Mouse (Mus musculus) telencephalon, adult 2 months (tissue): ENCODE measurements around the gene Nox3.
A peak's percentile ranks its signal among the peaks of the same experiment; 100 is the strongest.

Source experiments
- DNase-seq: peaks from one replicate; pipeline ENCODE4 v3.0.0-alpha.2; 2011; ENCODE audit warnings: low read depth, low spot score

Gene Nox3

DNA sequence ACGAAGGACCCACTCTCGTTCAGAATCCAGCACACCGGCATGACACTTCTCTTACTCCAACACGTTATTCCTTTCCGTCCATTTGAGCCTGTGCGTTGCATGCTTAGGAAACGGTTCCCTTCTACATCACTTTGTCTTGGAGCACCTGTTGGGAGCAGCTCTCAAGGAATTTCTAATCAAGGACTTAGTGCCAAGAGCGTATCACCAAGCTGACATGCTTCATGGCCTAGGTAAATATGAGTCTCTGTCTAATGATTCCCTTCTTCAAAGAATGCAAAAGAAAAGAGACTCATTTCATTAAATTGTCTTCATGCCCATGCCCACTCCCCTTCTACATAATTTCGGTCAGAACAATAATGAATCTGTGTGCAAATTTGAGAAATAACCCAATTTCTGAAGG, at the start of gene Nox3:
Gene Nox3 (minus strand): TSS at position 101 of the 400 bp plus-strand sequence.
- no peak for DNase-seq

- DNase-seq: no peak
Observed at GRCm38 (mm10) chr17:3744402-3744801, 48.3 kb upstream of the Nox3 start.

DNA sequence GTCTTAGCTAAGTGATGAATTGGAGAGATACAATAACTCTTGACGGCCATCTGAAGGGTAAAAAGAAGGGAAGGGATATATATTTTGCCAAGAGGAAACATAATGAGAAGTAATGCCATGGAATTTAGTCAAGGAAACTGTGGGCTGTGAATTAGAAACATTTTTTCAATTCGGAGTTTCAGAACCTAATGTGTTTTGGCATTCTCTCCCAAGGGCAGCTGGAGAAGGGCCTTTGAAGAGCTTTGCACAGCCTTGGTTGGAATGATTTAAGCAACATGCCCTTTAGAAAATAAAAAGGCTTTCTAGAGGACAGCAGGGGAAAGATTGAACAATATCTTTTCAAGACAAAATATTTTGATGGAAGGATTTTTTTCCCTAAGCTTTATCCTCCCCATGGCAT, 40.9 kb upstream of the Nox3 start:
- peak; percentile 13 for DNase-seq

DNA sequence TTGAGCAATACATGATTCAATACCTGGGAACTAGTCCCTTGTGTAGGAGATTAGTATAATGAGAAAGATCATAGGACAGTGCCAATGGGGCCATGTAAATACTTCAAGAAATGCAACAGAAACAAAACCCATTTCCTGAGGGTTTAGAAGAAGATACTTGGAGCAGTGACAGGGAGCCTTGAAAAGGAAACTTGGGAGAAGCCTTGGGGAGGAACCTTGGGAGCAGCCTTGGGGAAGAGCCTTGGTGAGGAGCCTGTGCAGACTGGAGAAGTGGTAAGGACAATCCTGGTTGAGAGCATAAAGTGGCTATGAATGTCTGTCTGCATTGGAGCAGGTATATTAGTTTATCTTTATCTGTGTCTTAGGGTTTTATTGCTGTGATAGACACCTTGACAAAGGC, 38.2 kb upstream of the Nox3 start:
- DNase-seq: no peak

GRCm38 (mm10) chr17:3705350-3705930, 9.4 kb upstream of the Nox3 start:
- no peak for DNase-seq

DNA sequence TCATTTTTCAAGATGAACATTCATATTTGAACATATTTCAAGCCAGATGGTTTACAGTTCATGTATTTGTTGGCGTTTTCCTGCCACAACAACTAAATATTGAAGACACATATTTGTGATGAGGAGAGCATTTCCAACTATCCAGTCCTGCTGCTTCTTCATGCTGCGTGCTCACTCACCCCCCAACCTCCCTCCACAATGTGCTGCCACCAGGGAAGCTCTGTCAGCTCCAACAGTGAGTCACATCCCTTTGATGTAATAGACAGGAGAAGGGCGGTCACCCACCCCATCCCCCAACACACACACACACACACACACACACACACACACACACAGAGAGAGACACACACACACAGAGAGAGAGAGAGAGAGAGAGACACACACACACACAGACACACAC, 6.3 kb upstream of the Nox3 start:
- DNase-seq: no peak

DNA sequence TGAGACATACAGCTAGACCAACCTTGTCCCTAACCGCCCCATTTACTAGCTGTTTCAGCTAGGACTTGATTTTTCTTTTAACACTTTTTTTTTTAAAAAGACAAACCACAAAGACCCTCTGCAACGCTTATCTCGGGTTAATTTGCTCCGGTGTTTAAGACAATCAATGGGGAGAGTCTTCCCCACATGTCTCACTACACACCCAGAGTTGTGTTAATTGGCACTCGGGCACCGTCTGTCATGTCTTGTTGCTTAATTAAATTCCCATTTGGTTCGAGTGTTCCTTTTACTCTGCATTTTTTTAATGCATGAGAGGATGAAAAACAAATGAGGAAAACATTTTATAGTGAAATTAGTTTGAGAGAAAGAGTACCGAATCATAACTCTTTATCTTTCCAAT, 3.2 kb downstream of the Nox3 start:
- DNase-seq: no peak

GRCm38 (mm10) chr17:3690499-3691258, 5.4 kb downstream of the Nox3 start:
- no peak for DNase-seq

DNA sequence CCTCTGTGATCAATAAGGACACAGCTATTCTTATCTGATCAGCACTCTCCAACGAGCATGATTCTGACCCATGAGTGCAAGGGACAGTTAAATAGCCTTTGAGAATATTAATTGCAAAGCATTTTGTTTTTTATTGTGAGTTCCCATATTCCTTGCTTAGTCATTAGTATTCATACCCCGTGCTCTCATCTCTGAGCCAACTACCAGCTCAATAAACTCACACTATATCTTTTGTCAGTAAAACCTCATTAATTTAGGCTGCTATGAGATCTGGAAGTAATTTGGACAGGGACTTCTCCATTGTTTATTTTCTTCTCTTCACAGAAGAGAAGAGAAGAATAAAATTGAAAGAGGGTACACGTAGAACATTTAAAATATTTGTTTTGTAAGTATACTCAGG, 12.4 kb downstream of the Nox3 start:
- no peak for DNase-seq

- DNase-seq: peak; percentile 67
Observed at GRCm38 (mm10) chr17:3669226-3669625, 26.8 kb downstream of the Nox3 start.

- no peak for DNase-seq
Observed at GRCm38 (mm10) chr17:3667287-3667686, 28.8 kb downstream of the Nox3 start.

GRCm38 (mm10) chr17:3665321-3665720, 30.7 kb downstream of the Nox3 start:
- no peak for DNase-seq

DNA sequence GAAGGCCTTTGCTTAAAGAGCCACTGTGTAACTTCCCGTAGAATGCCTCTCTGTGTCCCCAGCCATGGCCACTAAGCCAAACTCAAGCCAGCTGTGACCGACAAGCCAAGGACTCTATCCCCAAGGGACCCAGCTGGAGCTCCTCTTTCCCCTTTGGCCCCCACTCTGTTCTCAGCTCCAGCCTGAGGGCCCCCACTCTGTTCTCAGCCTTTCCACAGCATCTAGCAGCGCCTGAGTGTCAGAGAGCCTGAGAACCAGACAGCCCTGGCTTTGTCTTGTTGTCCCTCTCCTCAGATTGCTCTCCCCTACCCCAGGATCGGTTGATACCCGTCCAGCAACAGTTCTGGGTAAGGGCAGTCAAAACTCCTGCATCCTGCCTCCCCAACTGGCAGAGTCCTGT, 36.6 kb downstream of the Nox3 start:
- DNase-seq: no peak

GRCm38 (mm10) chr17:3650377-3650776, 45.7 kb downstream of the Nox3 start:
- no peak for DNase-seq

GRCm38 (mm10) chr17:3643582-3643981, 52.5 kb downstream of the Nox3 start:
- no peak for DNase-seq

DNA sequence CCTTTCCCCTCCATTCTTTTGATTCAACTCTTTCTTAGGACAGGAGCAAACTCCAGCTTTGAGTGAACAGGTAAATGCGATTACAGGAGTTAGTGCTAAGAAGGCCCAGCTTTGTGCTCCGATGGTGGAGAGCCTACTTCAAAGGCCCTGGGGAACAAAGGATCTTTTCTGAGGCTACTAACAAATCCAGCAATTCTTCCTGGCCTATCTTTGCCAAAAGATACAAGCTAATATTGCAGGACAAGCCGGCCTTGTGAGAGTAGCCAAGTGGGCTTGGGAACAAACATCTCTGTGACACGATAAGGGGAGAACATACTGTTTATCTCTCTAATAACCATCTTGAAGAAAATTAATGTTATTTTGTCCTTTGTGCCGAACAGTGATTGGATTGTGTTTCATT, 54.6 kb downstream of the Nox3 start:
- no peak for DNase-seq

- no peak for DNase-seq
Observed at GRCm38 (mm10) chr17:3638757-3639156, 57.3 kb downstream of the Nox3 start.

DNA sequence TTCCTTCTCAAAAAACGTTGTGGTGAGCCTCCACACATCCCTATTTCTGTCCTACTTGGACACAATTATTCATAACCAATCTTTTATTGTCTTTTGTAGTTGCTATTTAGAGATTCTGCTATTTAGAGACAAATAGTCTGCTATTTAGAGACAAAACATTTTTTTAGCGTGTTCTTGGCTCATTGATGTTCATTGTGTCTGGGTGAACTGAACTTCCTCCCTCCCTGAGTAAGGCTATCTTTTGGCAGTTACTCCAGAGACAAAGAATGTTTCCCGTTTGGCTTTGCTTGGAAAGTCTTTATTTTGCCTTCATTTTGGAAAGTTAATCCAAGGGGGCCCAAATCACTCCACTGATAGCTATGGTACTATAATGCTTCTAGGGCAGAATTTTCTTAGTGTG, 63.6 kb downstream of the Nox3 start:
- no peak for DNase-seq

DNA sequence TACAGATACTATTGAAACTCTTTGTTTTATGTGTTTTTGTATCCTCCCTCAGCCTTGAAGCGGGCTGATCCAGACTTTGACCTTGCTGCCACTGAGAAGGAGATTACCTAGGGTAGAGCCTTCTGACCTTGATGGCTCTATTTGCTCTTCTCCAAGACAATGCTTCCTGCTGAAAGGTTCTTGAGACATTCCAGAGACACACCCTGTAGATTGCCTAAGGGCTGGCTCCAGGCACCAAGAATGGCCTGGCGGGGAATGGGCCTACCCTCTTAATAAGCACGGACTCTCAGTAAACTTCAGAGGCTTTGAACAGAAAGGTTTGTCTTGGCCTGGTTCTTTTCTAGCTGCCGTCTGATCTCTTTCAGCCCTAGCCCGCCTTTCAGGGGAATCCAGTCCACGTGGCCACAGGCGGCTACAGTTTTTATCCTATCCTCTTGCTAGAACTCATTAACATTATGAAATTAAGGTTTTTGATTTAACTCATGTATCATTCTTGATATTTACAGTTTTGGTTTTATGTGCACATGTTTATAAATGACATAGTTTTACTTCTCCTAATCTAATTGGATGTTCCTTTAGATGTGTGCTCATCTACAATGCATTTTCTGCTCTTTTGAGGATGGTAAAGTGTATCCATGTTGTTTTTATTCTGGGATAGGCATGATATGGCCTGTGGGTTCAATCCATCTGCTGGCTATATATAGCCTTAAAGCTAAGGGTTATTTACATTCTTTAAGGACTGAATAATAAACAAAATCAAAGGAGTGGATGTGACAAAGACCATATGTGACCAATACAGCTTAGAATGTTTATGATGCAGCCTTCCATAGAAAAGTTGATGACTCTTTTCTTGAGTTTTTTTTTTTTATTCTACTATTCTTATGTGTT, 79.5 kb downstream of the Nox3 start:
- no peak for DNase-seq

- no peak for DNase-seq
Observed at GRCm38 (mm10) chr17:3615553-3615952, 80.5 kb downstream of the Nox3 start.

- no peak for DNase-seq
Observed at GRCm38 (mm10) chr17:3611781-3612075, 84.3 kb downstream of the Nox3 start.

DNA sequence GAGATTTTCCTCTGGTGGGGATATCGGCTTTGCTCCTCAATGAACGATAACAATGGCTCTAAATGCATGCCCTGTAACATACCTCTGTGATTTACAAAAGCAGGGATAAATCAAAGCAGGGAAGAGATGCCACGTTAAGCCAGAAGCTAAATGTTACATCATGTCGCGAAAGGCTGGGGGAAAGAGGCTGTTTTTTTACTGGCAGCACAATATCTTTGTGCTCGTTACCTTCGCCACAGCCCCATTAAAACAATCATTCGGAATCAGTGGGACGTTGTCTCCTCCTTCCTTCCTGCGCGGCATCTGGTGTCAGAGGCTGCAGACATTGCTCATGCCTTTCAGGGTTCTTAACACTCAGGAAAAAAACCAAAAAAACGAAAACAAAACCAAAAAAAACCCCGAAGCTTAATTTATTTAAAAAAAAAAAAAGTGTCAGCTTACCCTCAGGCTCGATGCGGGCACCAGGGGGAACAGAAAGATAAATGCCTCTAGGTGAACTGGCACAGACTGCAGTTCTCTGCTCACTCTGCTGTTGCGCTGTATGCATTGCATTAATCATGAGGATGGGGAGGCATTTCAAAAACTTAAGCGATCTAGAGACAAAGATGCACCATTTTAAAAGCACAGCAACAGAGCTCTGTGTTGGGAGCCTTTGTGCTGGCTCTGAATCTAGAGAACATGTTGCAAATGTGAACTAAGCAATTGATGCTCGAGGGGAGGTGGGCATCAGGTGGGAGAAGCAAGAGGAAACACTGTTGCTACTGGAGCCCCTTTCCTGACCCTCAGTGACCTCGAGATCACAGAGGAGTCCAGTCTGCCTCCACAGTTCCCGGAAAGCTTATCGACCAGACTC, 84.9 kb downstream of the Nox3 start:
- peak; percentile 40 for DNase-seq
